Mouse (Mus musculus) stomach, embryonic 16.5 days (tissue): ENCODE data around the gene Nfic. TPM values are rescaled to one million over a fixed set of nuclear protein-coding genes. Genes with fewer than 3 reads are reported as not detected.
A peak's percentile ranks its signal among the peaks of the same experiment; 100 is the strongest.

ENCODE experiments used
- ATAC-seq: fragments of 200-750 bp; cut with Nextera tagmentation; 2 replicates; pipeline ENCODE4 v1.8.0; 2017; ENCODE audit warnings: moderate number of reproducible peaks, moderate TSS enrichment; ENCODE audit not compliant: insufficient read depth, low FRiP score
- H3K27ac ChIP-seq: fragments of 300-500 bp; sonication (generic); 2 replicates; pipeline ENCODE4 v1.5.1; 2014; ENCODE audit warnings: low read length
- H3K27me3 ChIP-seq: fragments of 300-500 bp; sonication (generic); 2 replicates; pipeline ENCODE4 v1.6.1; 2014; ENCODE audit warnings: low read length, control low read depth, mixed read lengths; ENCODE audit not compliant: control insufficient read depth, insufficient read depth
- H3K36me3 ChIP-seq: fragments of 300-500 bp; sonication (generic); 2 replicates; pipeline ENCODE4 v1.6.1; 2014; ENCODE audit warnings: low read length; ENCODE audit not compliant: control insufficient read depth, insufficient read depth
- H3K4me1 ChIP-seq: fragments of 300-500 bp; sonication (generic); 2 replicates; pipeline ENCODE4 v1.6.1; 2014; ENCODE audit warnings: low read length, control low read depth, mixed read lengths; ENCODE audit not compliant: control insufficient read depth, insufficient read depth
- H3K4me2 ChIP-seq: fragments of 300-500 bp; sonication (generic); 2 replicates; pipeline ENCODE4 v1.6.1; 2014; ENCODE audit warnings: low read depth, low read length, mixed read lengths
- H3K4me3 ChIP-seq: fragments of 300-500 bp; sonication (generic); replicated peaks from 2 replicates; pipeline ENCODE4 v1.5.1; 2014; ENCODE audit warnings: mild to moderate bottlenecking, low read length
- H3K9ac ChIP-seq: fragments of 300-500 bp; sonication (generic); 2 replicates; pipeline ENCODE4 v1.6.1; 2014; ENCODE audit warnings: low read length
- H3K9me3 ChIP-seq: fragments of 300-500 bp; sonication (generic); replicated peaks from 2 replicates; pipeline ENCODE4 v1.6.1; 2016; ENCODE audit warnings: low read length, control low read depth; ENCODE audit not compliant: control insufficient read depth
- WGBS: fragments of 180-500 bp; shearing (Covaris S2); extraction: QIAGEN DNeasy Blood & Tissue Kit; methylation state at CpG from one replicate; pipeline ENCODE4 v1.1.7; 2014; 5-methylcytosine and 5-hydroxymethylcytosine counted together
- polyA plus RNA-seq: library from polyadenylated mRNA; unstranded; fragments of >200 nt; fragmentation: Nextera tagmentation; extraction: Ambion mirVana; gene quantifications from 2 replicates; pipeline ENCODE4 v1.2.1, GENCODE M21; 2015

Gene Nfic
- polyA plus RNA-seq, 1 experiment from 2014 or later, result 74.8 TPM

- peaks cover 75% of the 10 kb centered on the region for H3K27me3 ChIP-seq
Observed at GRCm38 (mm10) chr10:81458267-81458666, 2.8 kb upstream of the Nfic start.

DNA sequence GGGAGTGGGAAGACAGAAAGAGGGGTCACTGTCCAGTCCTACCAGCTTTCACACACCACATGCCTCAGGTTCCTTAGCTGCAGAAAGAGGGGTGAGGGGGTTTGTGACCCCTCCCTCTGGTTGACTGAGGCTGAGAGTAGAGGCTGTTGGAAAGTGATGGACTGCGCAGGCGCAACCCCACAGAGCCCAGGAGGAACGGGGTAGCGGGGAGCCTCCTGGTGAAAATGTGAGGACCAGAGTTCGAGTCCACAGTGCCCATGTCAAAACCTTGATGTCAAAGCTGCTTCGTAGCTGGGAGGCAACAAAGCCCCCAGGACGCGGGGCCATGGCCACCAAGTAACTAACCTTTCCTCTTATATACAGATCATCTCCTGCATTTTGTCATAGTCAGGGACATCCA lies 2.2 kb upstream of the Nfic start:
- Histone ChIP-seq H3K4me1 (0 out of 2 replicates have a peak, but pooled peaks cover 5% of the 10 kb centered on the region), H3K9ac (no peak overlapping the region), H3K4me3 (no peak overlapping the region), H3K9me3 (no peaks in the 10 kb centered on the region), H3K36me3 (no peaks in the 10 kb centered on the region), H3K27ac (no peak overlapping the region), H3K4me2 (no peak overlapping the region), H3K27me3 (peaks cover 75% of the 10 kb centered on the region)
- no peak for ATAC-seq
- 77% methylated on average over 8 of the region's 8 CpGs for WGBS

More at GRCm38 (mm10) chr10:81458267-81458666, 2.8 kb upstream of the Nfic start:
- no peak for ATAC-seq
- no peaks in the 10 kb centered on the region for H3K36me3 ChIP-seq
- 69% methylated on average over 6 of the region's 6 CpGs for whole genome bisulfite sequencing
- H3K9ac ChIP-seq, result no peak overlapping the region
- H3K4me3 ChIP-seq, result no peak overlapping the region
- no peak overlapping the region for H3K4me2 ChIP-seq
- H3K27ac ChIP-seq, result no peak overlapping the region
- 0 out of 2 replicates have a peak, but pooled peaks cover 5% of the 10 kb centered on the region for H3K4me1 ChIP-seq
- no peaks in the 10 kb centered on the region for H3K9me3 ChIP-seq

- WGBS, result 31% methylated on average over 12 of the region's 12 CpGs
- Histone ChIP-seq H3K9me3 (no peaks in the 10 kb centered on the region), H3K27me3 (peaks cover 75% of the 10 kb centered on the region), H3K9ac (no peak overlapping the region), H3K4me2 (no peak overlapping the region), H3K4me3 (no peak overlapping the region), H3K36me3 (no peaks in the 10 kb centered on the region), H3K4me1 (0 out of 2 replicates have a peak, but pooled peaks cover 5% of the 10 kb centered on the region), H3K27ac (no peak overlapping the region)
- no peak for ATAC-seq
Observed at GRCm38 (mm10) chr10:81456983-81457563, 1.6 kb upstream of the Nfic start.

DNA sequence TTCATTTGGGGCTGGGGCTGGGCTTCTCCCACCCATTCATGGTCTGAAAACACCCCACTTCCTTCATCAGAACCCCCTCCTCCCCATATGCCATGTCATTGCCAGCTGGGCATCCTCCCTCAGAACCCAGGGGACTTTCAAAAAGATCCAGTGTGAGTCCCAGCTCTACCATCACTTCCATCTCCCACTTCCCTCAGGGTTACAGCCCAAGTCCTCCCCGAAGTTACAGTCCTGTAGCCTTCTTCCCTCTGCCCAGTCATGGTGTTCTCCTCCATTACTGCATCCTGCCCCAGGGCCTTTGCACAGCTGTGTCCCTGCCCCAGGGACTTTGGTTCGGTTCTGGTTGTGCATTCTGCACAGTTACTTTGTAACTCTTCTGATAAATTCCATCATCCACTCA lies 1.3 kb downstream of the Nfic start:
- no peak for ATAC-seq
- Histone ChIP-seq H3K9ac (no peak overlapping the region), H3K36me3 (no peaks in the 10 kb centered on the region), H3K9me3 (no peaks in the 10 kb centered on the region), H3K27me3 (peaks cover 64% of the 10 kb centered on the region), H3K27ac (no peak overlapping the region), H3K4me1 (no peaks in the 10 kb centered on the region), H3K4me2 (no peak overlapping the region), H3K4me3 (no peak overlapping the region)
- 72% methylated on average over 2 of the region's 2 CpGs for WGBS

- H3K4me2 ChIP-seq, result no peak overlapping the region
- no peaks in the 10 kb centered on the region for H3K9me3 ChIP-seq
- WGBS, result 6% methylated on average over 14 of the region's 14 CpGs
- no peaks in the 10 kb centered on the region for H3K4me1 ChIP-seq
- no peak overlapping the region for H3K4me3 ChIP-seq
- no peaks in the 10 kb centered on the region for H3K36me3 ChIP-seq
- no peak for ATAC-seq
- peaks cover 66% of the 10 kb centered on the region for H3K27me3 ChIP-seq
- no peak overlapping the region for H3K27ac ChIP-seq
- H3K9ac ChIP-seq, result no peak overlapping the region
Observed at GRCm38 (mm10) chr10:81452947-81453288, 2.5 kb downstream of the Nfic start.

DNA sequence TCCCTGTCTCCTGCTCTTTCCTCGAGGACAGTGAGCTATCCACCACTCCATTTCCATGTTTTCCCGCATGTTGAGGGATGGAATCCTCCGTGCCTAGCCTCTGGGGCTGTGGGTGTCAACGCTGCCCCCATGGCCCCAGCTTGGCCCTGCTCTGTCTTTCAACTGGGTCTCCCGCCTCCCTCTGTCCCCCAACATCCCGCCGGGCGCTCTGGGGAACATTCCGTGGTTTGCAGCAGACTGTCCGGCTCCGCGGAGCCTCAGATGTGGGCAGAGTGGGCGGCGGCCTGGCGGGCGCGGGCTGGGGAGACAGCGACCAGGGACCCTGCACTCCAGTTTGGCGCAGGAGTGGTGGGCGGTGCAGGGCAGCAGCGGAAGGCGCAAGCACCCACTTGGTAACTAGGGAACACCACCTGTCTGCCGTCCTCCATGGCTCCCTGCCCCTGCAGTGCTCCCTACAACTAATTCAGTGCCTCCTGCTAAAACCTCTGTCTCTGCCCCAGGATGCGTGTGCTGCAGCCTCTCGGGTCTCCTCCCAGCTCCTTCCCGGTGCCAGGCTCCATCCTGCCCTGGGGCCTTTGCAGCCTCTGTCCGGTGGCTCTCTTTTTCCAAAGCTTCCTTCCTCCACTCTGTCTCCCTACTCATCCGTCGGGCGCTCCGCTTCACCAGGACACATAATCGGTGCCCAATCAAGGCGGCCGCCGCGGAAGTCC lies 3.0 kb downstream of the Nfic start:
- no peak for ATAC-seq
- WGBS, result 7% methylated on average over 36 of the region's 36 CpGs
- no peaks in the 10 kb centered on the region for H3K4me1 ChIP-seq
- H3K4me2 ChIP-seq, result no peak overlapping the region
- H3K9ac ChIP-seq, result no peak overlapping the region
- H3K4me3 ChIP-seq, result no peak overlapping the region
- no peaks in the 10 kb centered on the region for H3K9me3 ChIP-seq
- H3K36me3 ChIP-seq, result no peaks in the 10 kb centered on the region
- H3K27me3 ChIP-seq, result peaks cover 66% of the 10 kb centered on the region
- H3K27ac ChIP-seq, result no peak overlapping the region

DNA sequence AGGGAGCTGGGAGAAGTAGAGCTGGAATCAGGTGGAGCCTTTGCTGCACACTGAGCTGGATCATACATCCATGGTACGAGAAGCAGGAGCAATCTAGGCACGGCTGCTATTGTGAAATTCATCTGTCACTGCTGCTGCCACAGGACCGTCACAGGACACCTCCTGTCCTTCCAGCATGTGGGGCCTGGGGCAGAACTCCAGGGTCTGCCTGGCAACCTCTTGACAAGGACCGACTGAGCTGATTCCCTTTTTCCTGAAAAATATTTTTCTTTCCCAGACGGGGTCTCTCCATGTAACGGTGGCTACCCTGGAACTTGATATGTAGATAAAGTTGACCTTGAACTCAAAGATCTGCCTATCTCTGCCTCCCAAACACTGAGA lies 4.1 kb downstream of the Nfic start:
- H3K27me3 ChIP-seq, result peaks cover 62% of the 10 kb centered on the region
- no peak overlapping the region for H3K4me3 ChIP-seq
- ATAC-seq, result no peak
- WGBS, result 49% methylated on average over 6 of the region's 6 CpGs
- no peaks in the 10 kb centered on the region for H3K9me3 ChIP-seq
- no peak overlapping the region for H3K9ac ChIP-seq
- H3K36me3 ChIP-seq, result no peaks in the 10 kb centered on the region
- no peaks in the 10 kb centered on the region for H3K4me1 ChIP-seq
- no peak overlapping the region for H3K27ac ChIP-seq
- no peak overlapping the region for H3K4me2 ChIP-seq

GRCm38 (mm10) chr10:81450641-81451364 lies 4.6 kb downstream of the Nfic start:
- no peaks in the 10 kb centered on the region for H3K9me3 ChIP-seq
- no peak overlapping the region for H3K27ac ChIP-seq
- H3K27me3 ChIP-seq, result peaks cover 57% of the 10 kb centered on the region
- no peak overlapping the region for H3K4me2 ChIP-seq
- no peak overlapping the region for H3K9ac ChIP-seq
- H3K36me3 ChIP-seq, result no peaks in the 10 kb centered on the region
- WGBS, result 60% methylated on average over 9 of the region's 9 CpGs
- no peak overlapping the region for H3K4me3 ChIP-seq
- no peaks in the 10 kb centered on the region for H3K4me1 ChIP-seq
- no peak for ATAC-seq

- no peak overlapping the region for H3K4me2 ChIP-seq
- H3K9ac ChIP-seq, result no peak overlapping the region
- 2% methylated on average over 7 of the region's 7 CpGs for WGBS
- H3K36me3 ChIP-seq, result no peaks in the 10 kb centered on the region
- peak; percentile 82 for ATAC-seq
- no peak overlapping the region for H3K4me3 ChIP-seq
- no peaks in the 10 kb centered on the region for H3K4me1 ChIP-seq
- no peak overlapping the region for H3K27ac ChIP-seq
- no peaks in the 10 kb centered on the region for H3K9me3 ChIP-seq
- H3K27me3 ChIP-seq, result peaks cover 50% of the 10 kb centered on the region
Observed at GRCm38 (mm10) chr10:81450140-81450539, 5.3 kb downstream of the Nfic start.
